Mouse (Mus musculus) heart, embryonic 12.5 days (tissue): ENCODE measurements around the gene Zfp764. TPM values are rescaled to one million over a fixed set of nuclear protein-coding genes. Genes with fewer than 3 reads are reported as not detected.
A peak's percentile ranks its signal among the peaks of the same experiment; 100 is the strongest.
"Not testable (repeated sequence)": the region's sequence is repeated elsewhere in the genome, so short reads cannot be mapped to it uniquely, and the experiment has no call there.

Experiments
- ATAC-seq: fragments of 200-750 bp; cut with Nextera tagmentation; 2 replicates; pipeline ENCODE4 v1.8.0; 2017; ENCODE audit warnings: moderate TSS enrichment, moderate library complexity; ENCODE audit not compliant: insufficient number of reproducible peaks, low FRiP score
- H3K27ac ChIP-seq: fragments of 300-500 bp; sonication (generic); 2 replicates; pipeline ENCODE4 v1.5.1; 2016; ENCODE audit warnings: mild to moderate bottlenecking, moderate library complexity; ENCODE audit not compliant: poor library complexity, severe bottlenecking
- H3K27me3 ChIP-seq: fragments of 300-500 bp; sonication (generic); replicated peaks from 2 replicates; pipeline ENCODE4 v1.6.1; 2016; ENCODE audit warnings: mild to moderate bottlenecking, moderate library complexity
- H3K36me3 ChIP-seq: fragments of 300-500 bp; sonication (generic); 2 replicates; pipeline ENCODE4 v1.6.1; 2016; ENCODE audit warnings: mild to moderate bottlenecking, moderate library complexity
- H3K4me1 ChIP-seq: fragments of 300-500 bp; sonication (generic); replicated peaks from 2 replicates; pipeline ENCODE4 v1.6.1; 2016; ENCODE audit warnings: mild to moderate bottlenecking
- H3K4me2 ChIP-seq: fragments of 300-500 bp; sonication (generic); 2 replicates; pipeline ENCODE4 v1.6.1; 2016; ENCODE audit warnings: mild to moderate bottlenecking, moderate library complexity
- H3K4me3 ChIP-seq: fragments of 300-500 bp; sonication (generic); 2 replicates; pipeline ENCODE4 v1.5.1; 2016; ENCODE audit warnings: mild to moderate bottlenecking
- H3K9ac ChIP-seq: fragments of 300-500 bp; sonication (generic); 2 replicates; pipeline ENCODE4 v1.6.1; 2016; ENCODE audit warnings: mild to moderate bottlenecking, moderate library complexity
- H3K9me3 ChIP-seq: fragments of 300-500 bp; sonication (generic); replicated peaks from 2 replicates; pipeline ENCODE4 v1.6.1; 2016; ENCODE audit warnings: mild to moderate bottlenecking, moderate library complexity
- WGBS: fragments of 180-500 bp; shearing (Covaris S2); methylation state at CpG from one replicate; pipeline ENCODE4 v1.1.7; 2016; 5-methylcytosine and 5-hydroxymethylcytosine counted together
- polyA plus RNA-seq: library from polyadenylated mRNA; unstranded; fragments of >200 nt; fragmentation: Nextera tagmentation; extraction: Ambion mirVana; gene quantifications from 2 replicates; pipeline ENCODE4 v1.2.1, GENCODE M21; 2016

The Zfp764 gene
- polyA plus RNA-seq, 1 experiment from 2014 or later, result 5.3 TPM

DNA sequence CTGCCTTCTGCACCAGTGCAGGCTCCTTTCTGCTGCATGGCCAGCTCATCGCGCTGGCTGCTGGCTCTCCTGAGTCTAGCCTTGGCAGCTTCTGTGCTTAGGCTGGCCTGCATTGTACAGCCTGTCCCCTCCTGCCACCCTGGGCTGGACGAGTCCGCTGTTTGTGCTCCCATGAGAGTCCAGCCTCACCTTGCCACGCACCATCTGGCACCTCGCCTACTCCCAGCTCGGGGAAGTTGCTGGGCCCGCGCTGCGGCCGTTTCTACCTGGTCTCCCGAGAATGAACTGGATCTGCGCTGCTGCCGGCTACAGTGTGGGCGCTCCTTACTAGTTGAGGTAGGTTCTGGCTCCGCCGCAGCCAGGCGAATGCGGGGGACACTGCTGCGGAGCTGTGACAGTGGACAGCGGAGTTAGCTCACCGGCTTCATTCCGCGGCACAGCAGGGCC lies 43.1 kb downstream of the Zfp764 start:
- H3K9me3 ChIP-seq, result 0 out of 2 replicates have a peak, but pooled peaks cover 5% of the 10 kb centered on the region
- WGBS, result 2% methylated on average over 24 of the region's 24 CpGs
- H3K4me2 ChIP-seq, result peak overlapping the region; percentile 81
- no peaks in the 10 kb centered on the region for H3K36me3 ChIP-seq
- 0 out of 2 replicates have a peak, but pooled peaks cover 5% of the 10 kb centered on the region for H3K4me1 ChIP-seq
- peak overlapping the region; percentile 65 for H3K9ac ChIP-seq
- no peak; the same call in 1 of the 2 replicates for ATAC-seq
- peaks cover 27% of the 10 kb centered on the region for H3K27me3 ChIP-seq
- peak overlapping the region; percentile 46 for H3K4me3 ChIP-seq
- H3K27ac ChIP-seq, result no peak overlapping the region

- Histone ChIP-seq H3K4me2 (peak overlapping the region; percentile 56), H3K27me3 (peaks cover 27% of the 10 kb centered on the region), H3K4me3 (peak overlapping the region; percentile 32; the same call in 1 of the 2 replicates)
- not testable (repeated sequence) for H3K4me1 ChIP-seq, H3K9ac ChIP-seq, H3K27ac ChIP-seq, H3K9me3 ChIP-seq, H3K36me3 ChIP-seq, ATAC-seq
- WGBS, result 24% methylated on average over 13 of the region's 13 CpGs
These were observed 44.2 kb downstream of the Zfp764 start for GRCm38 (mm10) chr7:127362418-127362817.

- 46% methylated on average over 10 of the region's 13 CpGs for WGBS
- Histone ChIP-seq H3K27me3 (peaks cover 31% of the 10 kb centered on the region), H3K4me3 (no peak overlapping the region)
These were observed 45.2 kb downstream of the Zfp764 start for GRCm38 (mm10) chr7:127361449-127361848.

DNA sequence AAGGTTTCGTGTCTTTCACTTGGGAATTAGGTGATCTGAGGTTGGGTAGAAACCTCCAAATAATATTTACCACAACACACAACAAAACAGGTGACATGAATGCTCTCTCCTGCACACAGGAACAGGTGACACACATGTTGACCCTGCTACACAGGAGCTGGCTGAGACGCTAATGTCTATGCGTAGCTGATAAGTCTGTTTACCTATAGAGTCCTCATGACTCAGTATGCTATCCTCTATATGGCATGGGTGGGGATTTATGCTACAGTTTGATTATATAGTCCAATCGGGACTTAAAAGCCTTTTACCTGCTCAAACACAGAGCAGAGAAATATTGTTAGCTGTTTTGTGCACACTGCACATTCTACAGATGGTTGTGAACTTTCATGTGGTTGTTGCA lies 46.4 kb downstream of the Zfp764 start:
- 64% methylated on average over 4 of the region's 4 CpGs for WGBS
- Histone ChIP-seq H3K4me2 (no peak overlapping the region), H3K36me3 (no peaks in the 10 kb centered on the region), H3K4me1 (0 out of 2 replicates have a peak, but pooled peaks cover 5% of the 10 kb centered on the region), H3K4me3 (no peak overlapping the region), H3K27ac (no peak overlapping the region), H3K27me3 (peaks cover 31% of the 10 kb centered on the region), H3K9me3 (no peaks in the 10 kb centered on the region), H3K9ac (no peak overlapping the region)
- ATAC-seq, result no peak

More at GRCm38 (mm10) chr7:127361449-127361848, 45.2 kb downstream of the Zfp764 start:
- H3K9me3 ChIP-seq, result no peaks in the 10 kb centered on the region
- H3K36me3 ChIP-seq, result no peaks in the 10 kb centered on the region
- H3K4me2 ChIP-seq, result no peak overlapping the region
- H3K27ac ChIP-seq, result no peak overlapping the region
- 0 out of 2 replicates have a peak, but pooled peaks cover 5% of the 10 kb centered on the region for H3K4me1 ChIP-seq
- no peak for ATAC-seq
- H3K9ac ChIP-seq, result no peak overlapping the region

- no peak overlapping the region for H3K4me3 ChIP-seq
- no peak overlapping the region for H3K9ac ChIP-seq
- peaks cover 27% of the 10 kb centered on the region for H3K27me3 ChIP-seq
- no peaks in the 10 kb centered on the region for H3K36me3 ChIP-seq
- no peak for ATAC-seq
- H3K4me2 ChIP-seq, result no peak overlapping the region
- 58% methylated on average over 4 of the region's 4 CpGs for WGBS
- H3K4me1 ChIP-seq, result no peaks in the 10 kb centered on the region
- no peaks in the 10 kb centered on the region for H3K9me3 ChIP-seq
- H3K27ac ChIP-seq, result no peak overlapping the region
These were observed 48.1 kb downstream of the Zfp764 start for GRCm38 (mm10) chr7:127358472-127358871.

- no peaks in the 10 kb centered on the region for H3K9me3 ChIP-seq
- no peak overlapping the region for H3K9ac ChIP-seq
- H3K36me3 ChIP-seq, result no peaks in the 10 kb centered on the region
- WGBS, result 63% methylated on average over 2 of the region's 2 CpGs
- H3K4me2 ChIP-seq, result no peak overlapping the region
- peaks cover 27% of the 10 kb centered on the region for H3K27me3 ChIP-seq
- ATAC-seq, result no peak
- no peaks in the 10 kb centered on the region for H3K4me1 ChIP-seq
- no peak overlapping the region for H3K27ac ChIP-seq
- no peak overlapping the region for H3K4me3 ChIP-seq
These were observed 48.8 kb downstream of the Zfp764 start for GRCm38 (mm10) chr7:127357871-127358270.

GRCm38 (mm10) chr7:127355796-127356195 lies 50.8 kb downstream of the Zfp764 start:
- Histone ChIP-seq H3K4me1 (no peaks in the 10 kb centered on the region), H3K4me3 (no peak overlapping the region), H3K36me3 (no peaks in the 10 kb centered on the region), H3K9ac (no peak overlapping the region), H3K4me2 (no peak overlapping the region), H3K9me3 (no peaks in the 10 kb centered on the region), H3K27ac (no peak overlapping the region), H3K27me3 (peaks cover 17% of the 10 kb centered on the region)
- 58% methylated on average over 3 of the region's 3 CpGs for WGBS
- no peak for ATAC-seq

Other genes starting within 250 kb of the Zfp764 start
- 50.5 and 51.5 TPM in 2 replicates for gene Cd2bp2, start 210.8 kb downstream of the Zfp764 start, polyA plus RNA-seq
- gene Tbc1d10b, start 198.4 kb downstream of the Zfp764 start, polyA plus RNA-seq, result 29.2 and 32.3 TPM in 2 replicates
- 17.8 and 20.0 TPM in 2 replicates for gene Mylpf, start 197.9 kb downstream of the Zfp764 start, polyA plus RNA-seq
- gene Zfp553, start 173.8 kb downstream of the Zfp764 start, polyA plus RNA-seq, result 23.8 and 25.3 TPM in 2 replicates
- gene Sept1, start 173.7 kb downstream of the Zfp764 start, polyA plus RNA-seq, result 22.1 and 28.2 TPM in 2 replicates
- gene Zfp771, start 162.5 kb downstream of the Zfp764 start, polyA plus RNA-seq, result 32.7 and 34.4 TPM in 2 replicates
- 162 and 163 TPM in 2 replicates for gene Dctpp1, start 146.1 kb downstream of the Zfp764 start, polyA plus RNA-seq
- 86.4 and 87.2 TPM in 2 replicates for gene Sephs2, start 132.8 kb downstream of the Zfp764 start, polyA plus RNA-seq
- gene Itgal, start 110.6 kb downstream of the Zfp764 start, polyA plus RNA-seq, result 1.0 and 1.1 TPM in 2 replicates
- 19.1 and 19.8 TPM in 2 replicates for gene Zfp768, start 61.2 kb downstream of the Zfp764 start, polyA plus RNA-seq
- 4.6 and 5.1 TPM in 2 replicates for gene Zfp747, start 30.8 kb downstream of the Zfp764 start, polyA plus RNA-seq
- 3.4 and 3.9 TPM in 2 replicates for gene 9130019O22Rik, start 19.7 kb downstream of the Zfp764 start, polyA plus RNA-seq
- gene E430018J23Rik, start 13.2 kb downstream of the Zfp764 start, polyA plus RNA-seq, result 4.5 and 5.1 TPM in 2 replicates
- 15.4 and 16.7 TPM in 2 replicates for gene Zfp688, start 15.2 kb upstream of the Zfp764 start, polyA plus RNA-seq
- 5.4 and 6.0 TPM in 2 replicates for gene Zfp689, start 42.3 kb upstream of the Zfp764 start, polyA plus RNA-seq
- 33.8 and 35.2 TPM in 2 replicates for gene Prr14, start 52.8 kb upstream of the Zfp764 start, polyA plus RNA-seq
- 8.4 and 9.9 TPM in 2 replicates for gene Fbrs, start 72.4 kb upstream of the Zfp764 start, polyA plus RNA-seq
- gene Srcap, start 105.2 kb upstream of the Zfp764 start, polyA plus RNA-seq, result 51.8 and 54.3 TPM in 2 replicates
- 8.5 and 9.1 TPM in 2 replicates for gene Gm42715, start 112.8 kb upstream of the Zfp764 start, polyA plus RNA-seq
- 1.4 and 3.1 TPM in 2 replicates for gene Tmem265, start 154.6 kb upstream of the Zfp764 start, polyA plus RNA-seq
- gene Phkg2, start 166.5 kb upstream of the Zfp764 start, polyA plus RNA-seq, result 34.1 and 35.9 TPM in 2 replicates
- gene Ccdc189, start 181.8 kb upstream of the Zfp764 start, polyA plus RNA-seq, result 8.7 and 9.8 TPM in 2 replicates
- gene Rnf40, start 181.9 kb upstream of the Zfp764 start, polyA plus RNA-seq, result 38.8 and 40.0 TPM in 2 replicates
- gene Zfp629, start 209.0 kb upstream of the Zfp764 start, polyA plus RNA-seq, result 12.7 and 13.7 TPM in 2 replicates